Mouse (Mus musculus): ENCODE results near the gene Ly86.

Gene Ly86

GRCm38 (mm10) chr13:37432653-37433052, 87.6 kb downstream of the Ly86 start:
- DNase-seq (ENCODE audit: low spot score) = no peak

DNA sequence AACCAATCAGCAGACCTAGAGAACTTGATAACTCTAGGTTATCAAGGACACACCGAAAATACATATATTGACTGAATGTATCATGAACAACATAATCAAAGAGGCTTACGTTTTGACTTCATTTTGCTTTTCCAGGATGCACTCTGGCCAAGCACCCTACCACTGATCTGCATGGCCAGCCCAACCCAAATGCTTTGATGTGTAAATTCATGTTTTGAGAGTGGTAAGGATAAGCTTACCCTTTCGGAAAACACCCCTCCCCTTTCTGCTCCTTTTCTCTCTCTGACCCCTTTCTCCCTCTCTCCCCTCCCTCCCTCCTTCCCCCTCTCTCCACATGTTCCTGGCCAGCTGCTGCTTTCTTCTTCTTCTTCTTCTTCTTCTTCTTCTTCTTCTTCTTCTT, 88.1 kb downstream of the Ly86 start:
- no peak for DNase-seq (ENCODE audit: low spot score)

DNA sequence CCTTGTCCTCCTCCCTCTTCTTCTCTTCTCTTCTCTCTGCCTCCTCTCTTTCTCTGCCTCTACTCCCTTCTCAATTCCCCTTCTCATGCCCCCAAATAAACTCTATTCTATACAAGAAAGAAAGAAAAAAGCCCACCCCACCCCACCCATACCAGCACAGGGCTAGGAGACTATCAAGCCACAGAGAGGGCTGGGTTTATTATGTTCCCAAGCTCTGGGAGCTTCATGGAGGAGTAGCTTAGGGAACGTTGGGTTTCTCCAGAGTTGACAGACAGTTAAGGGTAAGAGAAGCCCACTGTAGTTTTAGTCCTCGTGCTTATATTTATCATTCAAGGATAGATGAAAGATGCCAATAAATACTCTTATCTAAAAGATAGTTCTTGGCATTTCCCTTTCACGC, 88.7 kb downstream of the Ly86 start:
- DNase-seq (ENCODE audit: low spot score) = no peak

DNA sequence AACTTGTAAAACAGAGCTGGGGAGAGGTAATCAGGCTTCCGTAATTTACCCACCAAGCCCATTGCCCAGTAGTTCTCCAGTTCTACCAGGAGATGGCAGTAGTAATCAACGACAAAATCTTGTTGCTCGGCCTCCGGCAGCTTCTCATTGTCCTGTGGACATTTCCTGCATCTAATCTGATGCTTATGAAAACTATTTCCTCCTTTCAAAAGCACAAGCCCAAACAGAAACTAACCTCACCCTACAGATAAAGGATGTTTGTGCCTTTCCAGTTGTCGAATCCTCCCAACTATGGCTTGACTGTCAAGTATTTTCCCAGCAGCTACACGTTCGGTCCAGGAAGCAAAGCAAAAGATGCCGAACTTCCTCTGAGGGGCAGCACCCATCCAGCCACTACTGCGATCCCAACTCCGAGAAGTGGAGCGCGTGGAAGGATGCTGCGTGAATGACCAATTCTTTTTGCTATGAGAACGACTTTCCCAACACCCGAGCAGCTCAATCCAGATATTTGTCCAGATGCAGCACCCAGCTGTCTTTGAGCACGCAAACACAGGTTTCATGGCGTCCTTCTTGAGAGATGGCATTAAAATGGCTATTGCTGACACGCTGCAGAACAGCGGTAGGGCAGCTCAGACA, 89.2 kb downstream of the Ly86 start:
- DNase-seq (ENCODE audit: low spot score) = peak; percentile 42

GRCm38 (mm10) chr13:37434841-37435240, 89.8 kb downstream of the Ly86 start:
- no peak for DNase-seq (ENCODE audit: low spot score)

DNA sequence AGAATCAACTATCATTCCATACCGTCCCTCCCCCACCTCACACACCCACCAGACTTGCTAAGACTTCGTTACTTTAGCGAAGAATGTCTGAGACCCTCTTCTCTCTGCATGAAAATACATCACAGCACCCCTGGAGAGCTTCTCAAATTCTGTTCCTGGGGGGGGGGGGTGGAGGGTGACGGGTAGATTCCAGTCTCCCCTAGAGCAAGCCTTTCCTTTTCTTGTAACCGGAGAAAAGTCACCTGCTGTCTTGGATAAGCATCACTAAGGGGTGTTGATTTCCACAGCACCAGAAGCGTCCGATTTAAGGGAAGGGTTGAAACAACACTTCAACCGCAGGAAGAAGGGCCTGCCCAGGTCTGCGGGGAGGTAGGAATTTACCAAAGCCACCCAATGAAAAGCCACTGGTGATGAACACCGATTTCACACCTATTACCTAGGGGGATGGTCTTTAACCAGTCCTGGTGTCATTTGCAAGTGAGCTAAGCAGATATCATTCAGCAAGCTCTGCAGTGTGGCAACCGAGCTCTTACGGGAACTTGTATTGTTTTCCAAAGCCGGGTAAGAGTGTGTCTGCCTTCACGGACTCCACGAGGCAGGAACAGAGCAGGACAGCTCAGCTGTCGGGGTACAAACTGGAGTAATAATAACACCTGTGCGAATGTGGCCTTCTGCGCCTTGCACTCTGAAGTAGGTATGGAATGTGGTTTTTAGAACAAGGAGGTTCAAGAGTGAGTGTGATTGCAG, 91.4 kb downstream of the Ly86 start:
- no peak for DNase-seq (ENCODE audit: low spot score)

DNA sequence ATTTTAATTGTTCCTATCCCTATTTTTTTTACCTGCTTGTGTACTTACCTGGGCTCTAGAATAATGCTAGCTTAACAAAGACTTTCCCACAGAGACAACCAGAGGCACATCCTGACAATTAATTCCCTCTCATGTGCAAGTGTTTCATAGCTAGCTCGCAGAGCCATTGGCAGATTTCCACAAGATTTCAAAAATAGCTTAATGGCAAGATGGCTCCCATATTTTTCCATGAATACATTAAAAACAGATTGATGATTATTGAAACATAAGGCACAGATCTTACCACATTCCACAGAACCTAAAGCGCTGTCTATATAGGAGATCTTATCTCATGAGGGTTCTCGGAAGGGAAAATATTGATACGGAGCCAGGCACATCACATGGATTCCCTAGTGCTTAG, 93.8 kb downstream of the Ly86 start:
- DNase-seq (ENCODE audit: low spot score) = no peak

- DNase-seq (ENCODE audit: low spot score) = no peak
These were observed 94.5 kb downstream of the Ly86 start for GRCm38 (mm10) chr13:37439477-37439876.

DNA sequence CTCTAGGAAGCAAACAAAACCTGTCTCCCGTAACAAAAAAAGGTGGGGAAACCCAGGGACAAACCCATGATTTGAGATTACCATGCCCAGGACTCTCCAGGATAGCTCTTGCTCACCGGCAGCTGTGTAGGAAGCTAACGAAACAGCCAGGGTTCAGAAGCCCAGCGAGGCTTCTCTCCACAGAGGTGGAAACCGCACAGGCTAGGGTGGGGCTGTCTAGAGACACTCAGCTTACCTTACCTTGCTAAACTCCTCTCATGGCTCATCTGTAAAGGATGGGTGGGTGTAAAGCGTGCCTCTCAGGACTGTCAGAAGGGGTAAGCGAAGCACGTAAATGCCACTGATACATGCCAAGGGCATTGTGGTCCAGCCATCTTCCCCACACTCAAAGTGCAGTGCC, 94.9 kb downstream of the Ly86 start:
- no peak for DNase-seq (ENCODE audit: low spot score)

GRCm38 (mm10) chr13:37440593-37441307, 95.7 kb downstream of the Ly86 start:
- no peak for DNase-seq (ENCODE audit: low spot score)

DNA sequence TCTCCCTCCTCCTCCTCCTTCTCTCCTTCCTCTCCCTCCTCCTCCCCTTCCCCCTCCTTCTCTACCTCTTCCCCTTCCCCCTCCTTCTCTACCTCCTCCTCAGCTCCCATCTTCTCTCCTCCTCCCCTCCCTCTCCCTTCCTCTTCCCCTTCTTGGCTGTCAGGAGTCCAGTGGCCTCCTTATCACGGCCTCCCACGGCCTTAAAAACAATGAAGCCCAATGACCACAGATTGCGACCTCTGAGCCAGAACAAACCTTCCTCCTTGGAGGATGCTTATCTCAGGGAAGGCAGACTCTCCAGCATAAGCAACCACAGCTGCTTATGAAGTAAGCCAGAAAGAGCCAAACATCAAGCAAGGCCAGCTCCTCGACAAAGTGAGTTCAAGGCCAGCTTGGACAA, 97.0 kb downstream of the Ly86 start:
- no peak for DNase-seq (ENCODE audit: low spot score)

- DNase-seq (ENCODE audit: low spot score) = no peak
These were observed 97.5 kb downstream of the Ly86 start for GRCm38 (mm10) chr13:37442531-37442930.

- no peak for DNase-seq (ENCODE audit: low spot score)
These were observed 101.8 kb downstream of the Ly86 start for GRCm38 (mm10) chr13:37446699-37447258.

- DNase-seq (ENCODE audit: low spot score) = no peak
These were observed 106.0 kb downstream of the Ly86 start for GRCm38 (mm10) chr13:37451021-37451420.

DNA sequence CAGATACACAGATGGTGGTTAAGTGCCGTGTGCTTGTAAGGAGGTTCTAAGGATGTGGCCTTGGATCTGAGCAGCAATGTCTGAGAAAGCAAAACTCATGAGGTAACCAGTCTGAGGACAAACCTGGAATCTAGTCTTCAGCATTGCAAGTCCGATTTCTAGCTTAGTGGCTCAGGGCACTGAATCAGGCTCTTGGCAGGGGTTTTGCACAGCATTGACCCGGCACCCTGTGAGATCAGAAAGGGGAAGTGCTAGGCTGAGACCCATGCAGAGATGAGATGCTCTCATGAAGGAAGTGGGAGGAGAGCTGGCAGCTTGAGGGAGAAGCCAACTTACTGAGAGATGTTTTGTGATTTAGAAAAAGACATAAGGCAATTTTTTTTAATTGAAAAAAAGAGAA, 106.5 kb downstream of the Ly86 start:
- DNase-seq (ENCODE audit: low spot score) = no peak

GRCm38 (mm10) chr13:37452022-37452941, 107.3 kb downstream of the Ly86 start:
- DNase-seq (ENCODE audit: low spot score) = peak; percentile 26

- peak; percentile 73 for DNase-seq (ENCODE audit: low spot score)
These were observed 108.2 kb downstream of the Ly86 start for GRCm38 (mm10) chr13:37453203-37453602.

GRCm38 (mm10) chr13:37454356-37454755, 109.3 kb downstream of the Ly86 start:
- DNase-seq (ENCODE audit: low spot score) = no peak

- no peak for DNase-seq (ENCODE audit: low spot score)
These were observed 110.6 kb downstream of the Ly86 start for GRCm38 (mm10) chr13:37455561-37455960.

GRCm38 (mm10) chr13:37457007-37457827, 112.2 kb downstream of the Ly86 start:
- no peak for DNase-seq (ENCODE audit: low spot score)

GRCm38 (mm10) chr13:37458557-37458956, 113.5 kb downstream of the Ly86 start:
- DNase-seq (ENCODE audit: low spot score) = no peak

Measured in c-Kit-positive CD71-positive TER-119-positive erythroid progenitor cells, embryonic 14.5 days (primary cell).